Mouse (Mus musculus) bone marrow, adult 2 months (tissue): ENCODE results near the gene Alg2.

Experiments used
- CTCF ChIP-seq: fragments of 200-500 bp; IDR thresholded peaks from 2 replicates; pipeline ENCODE4 v1.5.1; 2011; ENCODE audit warnings: low read length, control low read depth; ENCODE audit not compliant: control insufficient read depth, insufficient read depth
- POLR2A ChIP-seq: fragments of 200-500 bp; IDR thresholded peaks from 2 replicates; pipeline ENCODE4 v1.6.1; 2011; ENCODE audit warnings: low read depth, mild to moderate bottlenecking, control low read depth, low read length, borderline replicate concordance; ENCODE audit not compliant: control insufficient read depth

DNA sequence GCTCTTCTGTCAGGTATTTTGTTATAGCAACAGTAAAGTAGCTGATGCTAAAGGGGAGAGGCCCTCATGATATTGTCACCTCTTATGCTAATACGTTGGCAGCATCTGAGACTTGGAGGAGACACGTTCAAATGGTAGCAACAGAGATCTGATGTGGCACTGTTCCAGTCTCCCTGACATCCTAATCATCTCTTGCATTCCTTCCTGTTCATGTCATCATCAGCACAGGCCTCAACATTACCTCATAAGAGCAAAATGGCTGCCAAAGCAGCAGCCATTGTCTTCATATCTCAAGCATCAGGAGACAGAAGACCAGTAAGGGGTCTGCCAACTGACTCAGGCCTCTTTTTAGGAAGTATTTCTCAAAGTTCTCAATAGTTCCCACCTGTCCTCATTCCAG lies 20.6 kb upstream of the Alg2 start:
- TF ChIP-seq CTCF: no peak
- TF ChIP-seq POLR2A: no peak
